Comparison of ENCODE assay signal across 8 mouse cellular contexts in the genomic region with DNA sequence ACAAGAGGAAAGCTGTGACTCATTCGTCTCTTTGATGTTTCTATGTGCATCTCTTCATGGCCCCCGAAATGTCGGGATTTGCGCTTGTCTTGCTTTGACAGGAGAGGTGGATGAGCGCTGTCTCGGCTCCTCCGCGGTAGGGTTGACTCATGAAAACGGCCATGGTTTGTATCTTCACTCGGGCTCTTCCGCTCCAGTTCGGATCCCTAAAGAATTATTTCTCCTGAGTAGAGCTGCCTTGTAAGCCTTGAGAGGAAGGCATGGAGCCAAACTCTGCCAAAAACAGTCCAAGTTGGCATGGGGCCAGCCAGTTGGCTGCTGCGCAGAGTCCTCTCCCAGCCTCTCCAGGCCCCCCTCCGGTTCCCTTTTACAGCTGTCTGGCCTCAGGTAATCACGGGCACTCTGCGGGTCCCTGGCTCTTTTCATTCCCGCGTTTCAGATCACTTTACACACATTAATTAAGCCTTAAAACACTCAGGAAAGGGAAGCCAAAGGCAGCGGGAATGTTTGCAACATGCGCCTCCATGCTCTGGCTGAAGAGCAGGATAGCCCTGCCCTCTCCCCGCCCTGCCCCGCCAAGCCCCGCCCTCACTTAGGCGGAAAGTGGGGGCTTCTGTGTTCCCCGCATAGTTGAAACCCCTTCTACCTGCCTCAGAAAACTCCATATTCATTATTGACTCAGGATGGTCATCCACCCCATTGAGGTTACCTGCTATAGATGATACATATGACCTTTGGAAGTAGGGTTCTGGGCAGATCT. TPM values are rescaled to one million over a fixed set of nuclear protein-coding genes. Genes with fewer than 3 reads are reported as not detected.
DNase-seq lines count a peak whose midpoint lies in the region; ATAC-seq lines count a peak whose summit lies in the region.

No protein-coding gene starts in this region.

- no peaks in the 10 kb centered on the region for H3K27me3 ChIP-seq in embryonic facial prominence, embryonic 15.5 days
- no peaks in the 10 kb centered on the region for H3K27me3 ChIP-seq in heart, embryonic 15.5 days
- no peaks in the 10 kb centered on the region for H3K27me3 ChIP-seq in neural tube, embryonic 14.5 days (ENCODE audit: control insufficient read depth, insufficient read depth, low read length)

- no peak overlapping the region for H3K27ac ChIP-seq in embryonic facial prominence, embryonic 15.5 days (replicated peaks)
- no peak overlapping the region for H3K27ac ChIP-seq in heart, embryonic 15.5 days
- H3K27ac ChIP-seq in neural tube, embryonic 14.5 days (ENCODE audit: low read depth, low read length): no peak overlapping the region

- H3K4me3 ChIP-seq in embryonic facial prominence, embryonic 15.5 days (replicated peaks): no peak overlapping the region; the same call in 1 of the 2 replicates
- peak overlapping the region; percentile 27 for H3K4me3 ChIP-seq in heart, embryonic 15.5 days
- no peak overlapping the region for H3K4me3 ChIP-seq in neural tube, embryonic 14.5 days (ENCODE audit: low read depth, low read length)

- peaks cover 7% of the 10 kb centered on the region; the same call in 1 of the 2 replicates for H3K4me1 ChIP-seq in embryonic facial prominence, embryonic 15.5 days
- H3K4me1 ChIP-seq in heart, embryonic 15.5 days (replicated peaks): peaks cover 9% of the 10 kb centered on the region
- H3K4me1 ChIP-seq in neural tube, embryonic 14.5 days (ENCODE audit: control insufficient read depth, insufficient read depth, low read length): 0 out of 2 replicates have a peak, but pooled peaks cover 3% of the 10 kb centered on the region

- no peaks in the 10 kb centered on the region for H3K9me3 ChIP-seq in embryonic facial prominence, embryonic 15.5 days (replicated peaks)
- no peaks in the 10 kb centered on the region for H3K9me3 ChIP-seq in heart, embryonic 15.5 days (replicated peaks)
- no peaks in the 10 kb centered on the region for H3K9me3 ChIP-seq in neural tube, embryonic 14.5 days (ENCODE audit: control insufficient read depth, low read length)

- H3K4me2 ChIP-seq in embryonic facial prominence, embryonic 15.5 days (replicated peaks): peak overlapping the region; percentile 28; the same call in 1 of the 2 replicates
- H3K4me2 ChIP-seq in heart, embryonic 15.5 days: peak overlapping the region; percentile 57
- peak overlapping the region; percentile 17; the same call in 1 of the 2 replicates for H3K4me2 ChIP-seq in neural tube, embryonic 14.5 days (ENCODE audit: low read depth, low read length)

- 63% methylated on average over 25 of the region's 25 CpGs for WGBS in embryonic facial prominence, embryonic 15.5 days
- 51% methylated on average over 25 of the region's 25 CpGs for WGBS in heart, embryonic 15.5 days
- WGBS in neural tube, embryonic 14.5 days: 53% methylated on average over 25 of the region's 25 CpGs

- ATAC-seq in embryonic facial prominence, embryonic 15.5 days (ENCODE audit: insufficient number of reproducible peaks, low FRiP score, low TSS enrichment, low read depth): peak; percentile 45; the same call in 1 of the 2 replicates
- ATAC-seq in heart, embryonic 15.5 days (replicated peaks; ENCODE audit: insufficient number of reproducible peaks, insufficient read depth, low FRiP score, low read depth): peak; percentile 53
- ATAC-seq in neural tube, embryonic 14.5 days (ENCODE audit: low read depth): peak; percentile 85

- no peak overlapping the region for H3K9ac ChIP-seq in embryonic facial prominence, embryonic 15.5 days
- no peak overlapping the region for H3K9ac ChIP-seq in heart, embryonic 15.5 days
- H3K9ac ChIP-seq in neural tube, embryonic 14.5 days (replicated peaks; ENCODE audit: low read depth, low read length): no peak overlapping the region

- H3K36me3 ChIP-seq in embryonic facial prominence, embryonic 15.5 days: no peaks in the 10 kb centered on the region
- H3K36me3 ChIP-seq in heart, embryonic 15.5 days: no peaks in the 10 kb centered on the region
- H3K36me3 ChIP-seq in neural tube, embryonic 14.5 days (ENCODE audit: control insufficient read depth, insufficient read depth, low read length): no peaks in the 10 kb centered on the region

- peak; percentile 29 for DNase-seq in retina, postnatal 1 day
- no peak for DNase-seq in retina, embryonic 14.5 days (ENCODE audit: low spot score)
- peak; percentile 64 to 66 for DNase-seq in layer of hippocampus, postnatal 36 days
- DNase-seq in spleen, postnatal 4 days (ENCODE audit: low spot score in 2 of 2): no peak
- DNase-seq in thymus, postnatal 0 days (ENCODE audit: low spot score): no peak

RNA-seq across cellular contexts. Expression of a gene that starts 7.0 kb away (rescaled TPM):
- polyA plus RNA-seq in embryonic facial prominence, embryonic 15.5 days (2015; fragmentation: Nextera tagmentation; extraction: Ambion mirVana): 89.2 and 97.6 TPM in 2 replicates
- polyA plus RNA-seq in heart, embryonic 15.5 days (2015; fragmentation: Nextera tagmentation; extraction: Ambion mirVana): 57.5 and 64.2 TPM in 2 replicates
- 10 to 100 TPM; 53.7 to 55.2 TPM for total RNA-seq in layer of hippocampus, postnatal 36 days (2021)
- 95.8 and 96.9 TPM in 2 replicates for polyA plus RNA-seq in neural tube, embryonic 14.5 days (2014; fragmentation: Nextera tagmentation; extraction: Ambion mirVana)
- 85.0 and 119 TPM in 2 replicates for polyA plus RNA-seq in thymus, postnatal 0 days (2015; fragmentation: Nextera tagmentation; extraction: Ambion mirVana)

Comparison
In these comparisons a context has a peak if more than half of its experiments do, and no peak if none do; other contexts are left out.
1. DNase-seq: peak in retina, postnatal 1 day (single experiment) and layer of hippocampus, postnatal 36 days (2 of 2); none in retina, embryonic 14.5 days (single experiment), spleen, postnatal 4 days (0 of 2) and thymus, postnatal 0 days (single experiment).
2. Peak in every context shown above with its lines, with median percentiles within 50 percentile points of each other: ATAC-seq and H3K4me2 ChIP-seq.